In the genomic region with DNA sequence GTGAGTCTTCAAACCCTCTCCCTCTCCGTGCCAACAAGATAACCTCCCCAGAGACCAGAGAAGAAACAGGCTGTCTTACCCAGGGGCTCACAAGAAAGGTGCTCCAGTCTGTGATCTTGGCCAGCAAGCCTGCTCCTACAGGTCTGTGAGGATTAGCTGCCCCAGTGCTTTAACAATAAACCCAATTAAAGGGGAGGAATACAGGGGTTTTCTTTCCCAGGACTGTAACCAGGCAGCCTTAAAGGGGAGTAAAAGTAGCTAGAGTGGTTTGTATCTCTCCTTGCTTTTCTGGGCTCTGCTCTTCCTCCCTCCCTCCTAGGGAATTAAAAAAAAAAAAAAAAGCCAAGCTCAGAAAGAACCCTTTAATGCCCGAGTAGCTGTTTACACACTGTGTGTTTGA, we compare ENCODE assay signal across 8 mouse cellular contexts. TPM values are rescaled to one million over a fixed set of nuclear protein-coding genes. Genes with fewer than 3 reads are reported as not detected.
DNase-seq lines count a peak whose midpoint lies in the region; ATAC-seq and TF ChIP-seq lines count a peak whose summit lies in the region.

A gene (minus strand): TSS at position 203 of the 400 bp plus-strand sequence.

- 0% methylated on average over 2 of the region's 2 CpGs for WGBS in heart, embryonic 14.5 days
- 9% methylated on average over 2 of the region's 2 CpGs for WGBS in heart, adult 2 months
- 4% methylated on average over 2 of the region's 2 CpGs for WGBS in olfactory bulb, adult 2 months

- TF ChIP-seq POLR2A in heart, adult 2 months (IDR thresholded peaks at IDR 0.05; ENCODE audit: insufficient read depth, low read depth, low read length) = no peak
- TF ChIP-seq POLR2A in olfactory bulb, adult 2 months (IDR thresholded peaks at IDR 0.05; ENCODE audit: insufficient read depth, low read depth, low read length) = peak; percentile 38; the same call in 1 of the 2 replicates

- TF ChIP-seq EP300 in heart, adult 2 months (IDR thresholded peaks at IDR 0.05; ENCODE audit: insufficient read depth, low read depth, low read length) = no peak

- no peaks in the 10 kb centered on the region for H3K9me3 ChIP-seq in heart, embryonic 14.5 days (ENCODE audit: control insufficient read depth, low read length)

- peak within 1 kb of the TSS; percentile 77 for H3K9ac ChIP-seq in heart, embryonic 14.5 days (ENCODE audit: low read length)
- no peak within 1 kb of the TSS for H3K9ac ChIP-seq in heart, adult 2 months (ENCODE audit: low read depth, low read length)

- H3K79me2 ChIP-seq in heart, adult 2 months (replicated peaks; ENCODE audit: control insufficient read depth, insufficient read depth, low read length) = no peaks in the 10 kb centered on the region

- H3K27me3 ChIP-seq in heart, embryonic 14.5 days (ENCODE audit: control insufficient read depth, insufficient read depth, low read length) = no peaks in the 10 kb centered on the region; the same call in 1 of the 2 replicates
- no peaks in the 10 kb centered on the region for H3K27me3 ChIP-seq in heart, adult 2 months (ENCODE audit: control insufficient read depth, insufficient read depth, low read length)

- no peak for TF ChIP-seq CTCF in heart, adult 2 months (IDR thresholded peaks at IDR 0.05)
- no peak for TF ChIP-seq CTCF in olfactory bulb, adult 2 months (IDR thresholded peaks at IDR 0.05; ENCODE audit: insufficient read depth, low read depth, low read length)

- H3K4me2 ChIP-seq in heart, embryonic 14.5 days (ENCODE audit: low read length) = peak within 1 kb of the TSS; percentile 77

- intact Hi-C loops in heart, adult 2 months (cut with DNase I) = loop anchor here (5.0 kb wide), 1 partner anchor 163 kb away; a partner anchor contains a TSS

- peak; percentile 68 for ATAC-seq in heart, embryonic 14.5 days (ENCODE audit: insufficient number of reproducible peaks, insufficient read depth, low FRiP score, low read depth)

- peak within 1 kb of the TSS; percentile 54 to 60; a peak in 3 of 4 replicates for H3K27ac ChIP-seq in heart, embryonic 14.5 days (replicated peaks in 1 of 2; ENCODE audit: control insufficient read depth in 1 of 2, insufficient read depth in 1 of 2, low read depth in 2 of 2, low read length in 2 of 2)
- H3K27ac ChIP-seq in heart, adult 2 months = no peak within 1 kb of the TSS
- peak within 1 kb of the TSS; percentile 85 for H3K27ac ChIP-seq in olfactory bulb, adult 2 months (ENCODE audit: insufficient read depth, low read depth, low read length)

- H3K4me1 ChIP-seq in heart, embryonic 14.5 days (ENCODE audit: control insufficient read depth in 2 of 2, insufficient read depth in 2 of 2, low read length in 2 of 2) = peaks cover 27 to 34% of the 10 kb centered on the region in 2 experiments
- H3K4me1 ChIP-seq in heart, adult 2 months (ENCODE audit: control insufficient read depth, insufficient read depth, low read length) = no peaks in the 10 kb centered on the region; the same call in 1 of the 2 replicates
- peaks cover 25% of the 10 kb centered on the region for H3K4me1 ChIP-seq in olfactory bulb, adult 2 months (ENCODE audit: control insufficient read depth, insufficient read depth, low read length)

- H3K4me3 ChIP-seq in heart, embryonic 14.5 days (ENCODE audit: control insufficient read depth in 1 of 2, insufficient read depth in 1 of 2, low read depth in 1 of 2, low read length in 2 of 2) = peak within 1 kb of the TSS; percentile 49 to 58
- no peak within 1 kb of the TSS for H3K4me3 ChIP-seq in heart, adult 2 months
- peak within 1 kb of the TSS; percentile 76 for H3K4me3 ChIP-seq in olfactory bulb, adult 2 months (ENCODE audit: insufficient read depth, low read depth, low read length)

- DNase-seq in heart, adult 2 months = no peak
- DNase-seq in brain, adult 2 months (ENCODE audit: low read depth, low spot score) = peak; percentile 89
- DNase-seq in forelimb bud, embryonic 11.5 days (ENCODE audit: low read depth, low spot score) = peak; percentile 87
- DNase-seq in layer of hippocampus, postnatal 36 days = peak in 1 of 2 experiments; percentile 34
- DNase-seq in Muller cell, postnatal 12 days (ENCODE audit: inconsistent ontology term) = no peak
- DNase-seq in T-cell, adult 2 months (ENCODE audit: low spot score) = no peak

- H3K36me3 ChIP-seq in heart, embryonic 14.5 days (ENCODE audit: control insufficient read depth, insufficient read depth, low read length) = no peaks in the 10 kb centered on the region
- H3K36me3 ChIP-seq in heart, adult 2 months (ENCODE audit: control insufficient read depth, insufficient read depth, low read length) = no peaks in the 10 kb centered on the region

RNA-seq across cellular contexts. Expression of the gene that starts here (rescaled TPM):
- polyA plus RNA-seq in heart, embryonic 14.5 days (2014; fragmentation: Nextera tagmentation; extraction: Ambion mirVana) = 9.4 and 9.9 TPM in 2 replicates
- under 1 TPM in 1 of 2 experiments, not detected in 1; 0.16 TPM for total RNA-seq in heart, adult 2 months (2021)
- polyA plus RNA-seq in heart, adult 2 months (2012; rRNA removed) = 2.8 and 2.9 TPM in 2 replicates
- 10 to 100 TPM; 23.5 to 26.6 TPM for total RNA-seq in layer of hippocampus, postnatal 36 days (2021)
- polyA plus RNA-seq in olfactory bulb, adult 2 months (2012; ENCODE audit: insufficient read depth, insufficient read length, low replicate concordance, missing spikeins) = not detected in 2 replicates

Comparison
In these comparisons a context has a peak if more than half of its experiments do, and no peak if none do; other contexts are left out.
1. RNA of the gene that starts here (total RNA-seq): 23.5 to 26.6 TPM in layer of hippocampus, postnatal 36 days; 0.16 TPM in heart, adult 2 months; every median in the first group is over 10 times any median in the second.
2. DNase-seq: peak in brain, adult 2 months (single experiment) and forelimb bud, embryonic 11.5 days (single experiment); none in heart, adult 2 months (0 of 2), Muller cell, postnatal 12 days (single experiment) and T-cell, adult 2 months (single experiment).